Mouse (Mus musculus) lung, adult 18-20 months (tissue): ENCODE measurements around the gene Dytn.
"Not testable (repeated sequence)": the region's sequence is repeated elsewhere in the genome, so short reads cannot be mapped to it uniquely, and the experiment has no call there.

Experiments used
- DNase-seq, 2 experiments: peaks; one replicate each; pipeline ENCODE4 v3.0.0; 2022; ENCODE audit warnings: mixed read lengths in 2 of 2

The Dytn gene

GRCm38 (mm10) chr1:63686827-63687226 lies at the start of gene Dytn:
TSS of gene Dytn (minus strand) at chr1:63686927.
- no peak for DNase-seq

GRCm38 (mm10) chr1:63730240-63730771 lies 43.6 kb upstream of the Dytn start, which contains the start of the genes Mdh1b and Fastkd2:
TSS of gene Mdh1b (minus strand) at chr1:63730318.
TSS of gene Fastkd2 (plus strand) at chr1:63730614.
- peak; percentile 88 to 92 for DNase-seq

- DNase-seq, result no peak
These were observed 43.1 kb upstream of the Dytn start for GRCm38 (mm10) chr1:63729796-63730195.

GRCm38 (mm10) chr1:63720161-63720560 lies 33.4 kb upstream of the Dytn start:
- no peak for DNase-seq

GRCm38 (mm10) chr1:63708876-63709275 lies 22.1 kb upstream of the Dytn start:
- DNase-seq, result peak; percentile 16 to 27

- DNase-seq, result no peak
These were observed 19.0 kb upstream of the Dytn start for GRCm38 (mm10) chr1:63705733-63706132.

- DNase-seq, result no peak
These were observed 10.1 kb upstream of the Dytn start for GRCm38 (mm10) chr1:63696861-63697260.

GRCm38 (mm10) chr1:63675975-63676374 lies 10.8 kb downstream of the Dytn start:
- no peak for DNase-seq

GRCm38 (mm10) chr1:63668852-63669160 lies 17.9 kb downstream of the Dytn start:
- DNase-seq, result no peak

GRCm38 (mm10) chr1:63667949-63668851 lies 18.5 kb downstream of the Dytn start:
- no peak for DNase-seq

GRCm38 (mm10) chr1:63667201-63667948 lies 19.4 kb downstream of the Dytn start:
- no peak for DNase-seq

- no peak for DNase-seq
These were observed 20.6 kb downstream of the Dytn start for GRCm38 (mm10) chr1:63666089-63666488.

- peak in 1 of 2 experiments; percentile 20 for DNase-seq
These were observed 27.1 kb downstream of the Dytn start for GRCm38 (mm10) chr1:63659591-63659990.

GRCm38 (mm10) chr1:63658016-63658415 lies 28.7 kb downstream of the Dytn start:
- peak; percentile 19 to 31 for DNase-seq

- no peak for DNase-seq
These were observed 46.8 kb downstream of the Dytn start for GRCm38 (mm10) chr1:63639921-63640320.

- not testable (repeated sequence) for DNase-seq
These were observed 56.3 kb downstream of the Dytn start for GRCm38 (mm10) chr1:63630390-63630789.

GRCm38 (mm10) chr1:63628211-63628610 lies 58.5 kb downstream of the Dytn start:
- DNase-seq, result peak in 1 of 2 experiments; percentile 4

GRCm38 (mm10) chr1:63615668-63616067 lies 71.1 kb downstream of the Dytn start, which contains the start of gene Gm39653:
TSS of gene Gm39653 (plus strand) at chr1:63615968.
- no peak for DNase-seq

- DNase-seq, result no peak
These were observed 72.1 kb downstream of the Dytn start for GRCm38 (mm10) chr1:63614594-63614993.

GRCm38 (mm10) chr1:63609613-63610012 lies 77.1 kb downstream of the Dytn start:
- no peak for DNase-seq

GRCm38 (mm10) chr1:63603870-63604500 lies 82.7 kb downstream of the Dytn start:
- DNase-seq, result no peak

GRCm38 (mm10) chr1:63586869-63587268 lies 99.9 kb downstream of the Dytn start:
- no peak for DNase-seq

- no peak for DNase-seq
These were observed 107.6 kb downstream of the Dytn start for GRCm38 (mm10) chr1:63579153-63579552.
